Mouse (Mus musculus) induced T-regulatory cell, adult 2 months (primary cell): ENCODE results near the gene Rnf169.
"Not testable (repeated sequence)": the region's sequence is repeated elsewhere in the genome, so short reads cannot be mapped to it uniquely, and the experiment has no call there.

ENCODE experiments used
- DNase-seq: peaks from one replicate; pipeline ENCODE4 v3.0.0-alpha.2; 2012; ENCODE audit warnings: low read depth

Rnf169 gene

DNA sequence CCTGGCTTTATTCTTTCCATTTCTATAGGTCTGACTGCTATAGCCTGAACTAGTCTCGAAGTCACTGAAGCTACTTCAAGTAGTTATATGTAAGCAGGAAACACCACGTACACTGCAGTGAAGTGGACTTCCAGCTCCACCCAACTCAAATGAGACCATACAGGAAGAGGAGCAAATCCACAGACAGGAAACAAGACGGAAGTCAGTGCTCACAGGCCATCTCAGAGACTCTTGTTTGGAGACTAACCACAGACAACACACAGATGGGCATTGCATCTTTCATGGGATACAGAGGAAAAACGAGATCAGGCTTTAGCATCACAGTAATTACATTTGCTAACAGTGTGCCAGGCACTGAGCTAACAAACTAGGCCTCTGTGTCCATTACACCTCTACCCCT, 33.9 kb downstream of the Rnf169 start:
- DNase-seq: peak; percentile 52

GRCm38 (mm10) chr7:99945939-99946338, 34.3 kb downstream of the Rnf169 start:
- DNase-seq: no peak

DNA sequence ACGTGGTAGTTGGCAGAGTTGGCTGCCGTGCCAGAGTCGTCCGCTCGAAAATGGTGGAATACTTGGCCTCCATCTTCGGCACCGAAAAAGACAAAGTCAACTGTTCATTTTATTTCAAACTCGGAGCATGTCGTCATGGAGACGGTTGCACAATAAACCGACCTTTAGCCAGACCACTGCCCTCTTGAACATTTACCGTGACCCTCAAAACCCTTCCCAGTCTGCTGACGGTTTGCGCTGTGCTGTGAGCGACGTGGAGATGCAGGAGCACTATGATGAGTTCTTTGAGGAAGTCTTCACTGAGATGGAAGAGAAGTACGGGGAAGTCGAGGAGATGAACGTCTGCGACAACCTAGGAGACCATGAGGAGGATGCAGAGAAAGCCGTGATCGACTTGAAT, 35.2 kb downstream of the Rnf169 start:
- DNase-seq: not testable (repeated sequence)

DNA sequence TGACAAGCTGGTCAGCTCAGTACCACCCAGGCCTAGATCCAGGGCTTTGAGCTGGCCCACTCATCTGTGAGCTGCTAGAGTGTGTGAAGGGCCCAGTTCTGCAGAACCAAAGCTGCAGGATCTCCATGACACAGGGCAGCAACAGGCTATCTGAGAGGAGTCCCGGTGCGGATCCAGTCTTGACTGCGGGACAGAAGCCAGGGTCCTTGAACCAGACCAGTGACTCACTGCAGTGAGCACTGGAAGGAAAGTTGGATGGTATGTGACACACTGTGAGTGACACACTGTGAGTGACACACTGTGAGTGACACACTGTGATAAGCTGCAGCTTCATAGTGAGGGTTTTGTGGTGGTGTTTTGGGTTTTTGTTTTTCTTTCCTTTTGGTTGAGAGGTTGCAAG, 35.7 kb downstream of the Rnf169 start:
- DNase-seq: no peak

GRCm38 (mm10) chr7:99940669-99941068, 39.6 kb downstream of the Rnf169 start:
- no peak for DNase-seq

- peak; percentile 26 for DNase-seq
Measured at GRCm38 (mm10) chr7:99935758-99936157, 44.5 kb downstream of the Rnf169 start.

GRCm38 (mm10) chr7:99926916-99927714, 53.1 kb downstream of the Rnf169 start:
- peak; percentile 65 for DNase-seq

DNA sequence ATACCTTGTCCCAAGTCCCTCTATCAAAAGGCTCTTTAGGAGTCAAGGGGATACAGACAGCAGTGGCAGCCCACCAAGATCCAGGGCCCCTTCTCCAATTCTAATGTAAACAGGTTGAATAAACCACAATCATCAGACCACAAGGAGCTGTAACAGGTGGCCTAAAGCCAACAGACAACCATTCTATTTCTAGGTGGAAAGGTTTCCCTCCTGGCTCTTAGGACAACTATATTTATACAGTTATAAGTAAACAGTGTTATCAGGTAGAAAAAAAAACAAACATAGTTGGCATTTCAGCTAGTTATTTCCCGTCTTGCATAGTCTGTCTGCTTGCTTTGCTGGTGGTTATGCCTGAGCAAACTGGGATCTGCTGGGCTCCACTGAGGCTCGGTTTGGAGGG, 59.8 kb downstream of the Rnf169 start:
- DNase-seq: no peak

DNA sequence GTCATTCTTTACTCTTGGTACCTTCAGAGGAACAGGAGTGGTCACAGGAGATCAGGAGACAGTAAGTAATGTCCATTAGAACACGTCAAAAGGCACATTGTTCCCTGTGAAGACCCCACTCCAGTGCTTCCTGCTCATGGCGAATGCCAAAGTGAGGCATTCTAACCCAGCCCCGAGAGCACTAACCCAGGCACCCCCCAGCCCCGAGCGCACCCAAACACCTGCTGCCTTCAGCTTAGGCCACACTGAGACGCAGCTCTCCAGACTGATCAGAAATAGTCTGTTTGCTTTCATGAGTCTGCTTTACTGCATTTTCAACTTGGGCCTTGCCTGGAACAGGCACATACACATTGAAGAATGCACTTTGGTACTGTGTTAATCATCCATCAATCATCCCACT, 60.3 kb downstream of the Rnf169 start:
- DNase-seq: no peak

GRCm38 (mm10) chr7:99919164-99919563, 61.1 kb downstream of the Rnf169 start:
- DNase-seq: no peak

DNA sequence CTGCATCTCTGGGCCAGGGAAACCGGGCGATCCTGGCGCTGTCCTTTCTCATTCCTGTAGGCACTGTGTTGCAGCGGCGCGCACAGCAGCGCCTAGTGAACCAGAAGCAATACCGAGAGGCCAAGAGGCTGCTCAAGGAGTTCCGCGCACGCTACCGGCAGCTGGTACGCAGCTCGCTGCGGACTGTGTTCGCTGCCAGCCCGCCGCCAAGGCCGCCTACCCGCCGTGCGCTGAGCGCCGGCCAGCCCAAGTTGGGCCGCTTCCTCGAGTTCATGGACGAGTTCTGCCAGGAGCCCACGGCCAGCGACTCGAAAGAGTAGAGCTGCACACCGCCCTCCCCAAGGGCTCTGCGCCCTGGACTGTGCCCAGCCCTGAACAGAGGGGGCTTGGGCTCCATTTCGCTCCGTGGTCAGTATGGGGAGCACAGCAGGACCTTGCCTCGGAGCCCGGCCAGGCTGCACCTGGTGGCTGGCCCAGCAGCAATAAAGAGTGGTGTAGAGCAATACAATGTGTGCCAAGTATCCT, 62.9 kb downstream of the Rnf169 start:
- peak; percentile 13 for DNase-seq

- DNase-seq: peak; percentile 42
Measured at GRCm38 (mm10) chr7:99916741-99917319, 63.4 kb downstream of the Rnf169 start.

DNA sequence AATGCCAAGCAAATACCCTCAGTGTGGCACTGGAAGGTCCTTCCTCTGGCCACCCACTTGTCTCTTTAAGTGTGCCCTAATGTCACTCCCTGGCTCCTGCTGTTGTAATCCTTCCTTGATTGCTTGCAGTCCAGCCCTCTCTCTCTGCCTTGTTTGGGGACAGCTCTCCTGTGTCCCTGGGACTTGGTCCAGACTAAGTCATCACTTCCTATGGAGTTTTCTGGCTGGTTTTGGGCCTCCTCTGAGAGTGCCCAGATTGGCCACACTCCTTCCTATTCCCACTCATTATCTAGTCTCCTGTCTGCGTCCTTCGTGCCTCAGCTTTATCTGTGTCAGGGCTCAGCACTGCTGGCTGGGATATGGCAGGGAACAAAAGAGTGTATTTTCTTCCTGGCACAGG, 64.7 kb downstream of the Rnf169 start:
- DNase-seq: no peak

DNA sequence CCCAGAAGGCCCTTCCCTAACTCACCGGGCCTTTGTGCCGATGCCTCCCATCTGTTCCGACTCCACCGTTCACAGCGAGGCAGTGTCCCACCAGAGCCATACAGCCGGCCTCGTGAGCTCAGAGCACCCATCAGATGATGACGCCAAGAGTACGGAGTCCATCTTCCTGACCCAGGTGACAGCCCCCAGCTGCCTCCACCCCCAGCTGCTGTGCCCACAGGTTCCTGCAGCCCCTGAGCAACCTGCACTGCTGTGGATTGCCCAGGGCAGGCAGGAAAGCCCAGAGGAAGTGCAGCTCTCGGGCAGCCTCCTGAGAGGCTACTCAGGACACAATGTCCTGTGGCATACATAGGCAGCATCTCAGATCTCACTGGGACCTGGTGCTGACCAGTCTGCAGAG, 65.9 kb downstream of the Rnf169 start:
- no peak for DNase-seq

DNA sequence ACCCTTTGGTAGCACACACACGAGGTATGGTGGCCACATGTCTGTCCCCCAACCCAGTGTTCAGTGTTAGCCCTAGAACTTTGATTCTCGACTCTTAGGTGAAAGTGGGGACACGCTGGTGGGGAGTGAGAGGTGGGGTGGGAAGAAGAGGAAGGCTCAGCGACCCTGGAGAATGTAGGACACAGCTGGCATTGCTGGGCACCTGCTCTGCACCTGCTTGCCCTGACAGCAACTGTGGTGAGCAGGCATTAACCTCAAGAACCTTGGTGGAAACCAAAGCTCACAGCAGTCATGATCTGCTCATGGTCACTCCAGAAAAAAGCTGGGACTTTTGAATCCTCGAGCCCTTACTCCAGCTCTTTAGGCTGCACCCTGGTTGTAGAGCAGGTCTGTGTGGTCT, 69.2 kb downstream of the Rnf169 start:
- no peak for DNase-seq

DNA sequence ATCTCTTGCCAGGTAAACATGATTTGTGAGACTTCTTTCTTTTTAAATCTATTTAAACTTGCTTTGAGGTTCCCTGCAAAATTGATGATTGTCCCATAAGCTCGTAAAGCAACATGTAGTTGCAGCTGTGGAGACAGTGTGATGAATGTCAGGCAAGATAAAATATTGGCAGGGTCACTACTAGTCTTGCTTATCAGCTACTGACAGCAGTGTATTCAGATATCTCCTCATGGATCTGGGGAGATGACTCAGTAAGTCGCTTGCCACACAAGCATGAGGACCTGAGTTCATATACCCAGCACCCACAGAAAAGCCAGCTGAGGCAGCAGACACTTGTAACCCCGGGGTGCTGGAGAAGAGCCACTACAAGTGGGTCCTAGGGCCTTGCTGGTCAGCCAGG, 72.8 kb downstream of the Rnf169 start:
- DNase-seq: no peak

DNA sequence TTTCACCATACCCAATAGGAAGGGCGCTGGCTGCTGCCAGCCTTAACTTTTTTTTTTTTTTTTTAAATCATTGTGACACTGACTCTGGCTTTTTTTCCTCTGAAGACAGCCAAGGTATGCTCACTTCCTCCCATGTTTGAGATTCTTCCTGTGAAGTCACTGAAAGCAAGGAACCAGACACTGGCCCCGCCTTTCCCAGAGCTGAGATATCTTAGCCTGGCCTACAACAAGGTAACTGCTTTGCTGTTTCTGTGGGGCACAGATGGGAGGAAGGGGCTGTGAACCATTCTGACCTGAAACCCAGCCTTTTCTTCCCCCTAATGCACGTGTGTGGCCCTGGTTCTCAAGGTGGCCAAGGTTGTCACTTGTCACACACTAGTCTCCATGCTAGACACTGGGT, 73.9 kb downstream of the Rnf169 start:
- DNase-seq: no peak

DNA sequence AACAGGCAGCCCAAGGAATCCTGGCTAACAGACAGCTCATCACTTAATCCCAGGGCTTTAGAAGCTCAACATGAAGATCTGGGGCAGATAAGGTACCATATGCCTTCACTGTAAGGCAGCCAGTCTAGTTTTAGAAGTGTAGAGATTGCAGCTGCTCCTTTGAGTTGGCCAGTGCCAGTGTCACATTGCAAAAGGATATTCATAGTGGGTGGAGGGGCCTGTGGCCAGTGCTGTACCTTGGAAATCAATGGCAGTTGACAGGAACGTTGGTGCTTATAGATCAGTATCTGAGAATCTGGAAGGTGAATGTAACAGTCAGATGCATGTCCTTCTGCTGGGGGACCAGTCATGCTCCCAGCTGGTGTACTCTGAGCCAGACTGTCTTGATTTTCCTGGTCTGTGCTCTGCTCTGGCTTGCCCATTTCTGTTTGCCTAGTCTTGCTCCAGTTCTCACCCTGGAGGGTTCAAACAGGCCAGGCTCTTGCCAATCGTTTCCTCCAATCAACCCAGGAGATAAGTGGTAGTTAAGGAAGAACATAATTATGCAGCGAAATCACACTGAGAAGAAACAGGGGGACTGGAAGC, 75.7 kb downstream of the Rnf169 start:
- no peak for DNase-seq

- no peak for DNase-seq
Measured at GRCm38 (mm10) chr7:99902918-99903665, 77.2 kb downstream of the Rnf169 start.

- DNase-seq: no peak
Measured at GRCm38 (mm10) chr7:99902208-99902607, 78.0 kb downstream of the Rnf169 start.

DNA sequence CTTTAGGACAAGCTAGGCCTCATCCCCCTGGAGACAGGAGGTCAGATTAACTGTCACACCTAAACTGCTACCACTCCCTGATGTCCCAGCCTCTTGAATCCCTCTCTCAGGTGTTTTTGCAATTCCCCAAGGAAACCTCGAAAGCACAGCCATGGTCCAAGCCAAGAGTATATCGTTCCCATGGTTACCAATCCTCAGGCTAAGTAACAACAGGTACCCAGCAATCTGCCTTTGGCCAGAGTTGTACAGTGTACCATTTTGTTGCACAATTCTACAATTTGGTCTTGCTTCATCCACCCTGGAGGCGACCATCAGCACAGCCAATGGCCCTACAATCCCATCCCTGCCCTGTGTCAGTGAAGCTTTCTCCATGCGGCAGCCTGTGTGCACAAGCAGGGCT, 83.3 kb downstream of the Rnf169 start:
- DNase-seq: no peak

DNA sequence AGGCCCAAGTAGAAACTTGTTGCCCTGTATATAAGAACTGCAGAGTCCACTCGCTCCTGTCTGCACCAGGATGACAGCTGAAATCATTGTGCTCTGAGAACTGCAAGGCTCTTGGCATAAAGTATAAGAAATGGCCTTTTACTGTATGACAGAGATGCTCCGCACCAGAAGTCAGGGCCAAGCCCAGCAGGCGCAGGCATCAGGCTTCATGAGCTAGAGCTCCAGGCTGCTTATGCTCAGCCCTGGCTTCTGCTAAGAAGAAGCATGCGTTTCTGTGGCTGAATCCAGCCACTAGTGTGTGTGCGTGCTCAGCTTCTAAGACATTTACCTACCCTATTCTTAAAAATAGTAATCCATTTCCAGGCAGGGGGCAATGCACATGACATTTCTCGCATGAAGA, 85.8 kb downstream of the Rnf169 start:
- no peak for DNase-seq

- DNase-seq: no peak
Measured at GRCm38 (mm10) chr7:99893967-99894366, 86.3 kb downstream of the Rnf169 start.
